Mouse (Mus musculus) cerebellum, adult 18-20 months (tissue): ENCODE results near the gene Traf1.
A peak's percentile ranks its signal among the peaks of the same experiment; 100 is the strongest.

ENCODE experiments used
- DNase-seq, 2 experiments: peaks; one replicate each; pipeline ENCODE4 v3.0.0; 2021

The Traf1 gene

GRCm38 (mm10) chr2:34899682-34900081 is 61.9 kb downstream of the Traf1 start:
- peak; percentile 17 to 21 for DNase-seq

- DNase-seq, result peak in 1 of 2 experiments; percentile 29
Measured at GRCm38 (mm10) chr2:34897820-34898219, 63.8 kb downstream of the Traf1 start.

- DNase-seq, result peak; percentile 47 to 57
Measured at GRCm38 (mm10) chr2:34896821-34897460, 64.6 kb downstream of the Traf1 start.

DNA sequence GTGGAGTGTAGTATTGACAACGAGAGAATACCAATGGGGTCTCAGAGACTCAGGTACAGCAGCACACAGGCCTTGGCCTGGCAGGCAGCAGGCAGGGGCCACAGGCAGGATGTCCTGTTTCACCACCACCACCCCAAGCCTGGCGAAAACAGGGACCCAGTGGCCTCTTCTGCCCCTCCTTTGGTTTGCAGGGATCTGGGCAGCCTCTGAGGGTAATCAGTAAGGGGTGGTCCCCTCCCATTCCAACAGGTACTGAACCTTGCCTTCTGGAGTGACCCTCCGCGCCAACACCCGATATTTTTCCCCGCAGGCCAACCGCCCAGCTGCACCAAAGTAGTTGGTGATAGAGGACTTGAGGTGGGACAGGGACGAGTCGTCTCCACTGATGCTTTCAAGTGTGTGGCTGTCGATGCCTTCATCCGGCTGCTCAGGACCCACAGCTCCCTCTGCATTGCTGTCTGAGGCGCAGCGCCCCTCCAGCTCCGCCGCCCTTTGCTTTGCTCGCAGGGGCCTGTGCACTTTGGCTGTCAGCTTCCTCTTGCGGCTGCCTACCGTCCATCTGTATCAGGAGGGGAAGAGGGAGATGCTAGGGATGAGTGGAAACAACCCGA is 66.0 kb downstream of the Traf1 start:
- DNase-seq, result no peak

GRCm38 (mm10) chr2:34893950-34894349 is 67.6 kb downstream of the Traf1 start:
- DNase-seq, result no peak
